Mouse (Mus musculus) layer of hippocampus, adult 2 months (tissue): ENCODE data around the gene Crygb. TPM values are rescaled to one million over a fixed set of nuclear protein-coding genes. Genes with fewer than 3 reads are reported as not detected.
A peak's percentile ranks its signal among the peaks of the same experiment; 100 is the strongest.

Experiments
- DNase-seq, 2 experiments: peaks; one replicate each; pipeline ENCODE4 v3.0.0; 2022; ENCODE audit warnings: low spot score in 2 of 2
- H3K27ac ChIP-seq: fragments of 200-600 bp; 2 replicates; pipeline ENCODE4 v1.8.1; 2022
- H3K4me3 ChIP-seq: fragments of 200-600 bp; 2 replicates; pipeline ENCODE4 v1.8.1; 2022; ENCODE audit warnings: mild to moderate bottlenecking
- CTCF ChIP-seq: fragments of 200-600 bp; conservative IDR thresholded peaks from 2 replicates; pipeline ENCODE4 v1.8.1; 2022; ENCODE audit warnings: antibody characterized with exemption, mild to moderate bottlenecking, moderate library complexity
- long read RNA-seq, 2 experiments: library from polyadenylated mRNA; stranded (forward); transcript quantifications; one replicate each; pipeline ENCODE4 v2.0.0; 2021; ENCODE audit warnings: borderline mapping rate in 2 of 2
- total RNA-seq, 2 experiments: library from RNA; stranded (reverse); gene quantifications; 2 replicates each; pipeline ENCODE4 v1.2.3; 2021

Crygb gene
- not detected for total RNA-seq
- long read RNA-seq, experiment 1, result 0 reads
- long read RNA-seq, experiment 2, result 0 reads

- no peak within 1 kb of the TSS for H3K27ac ChIP-seq
- DNase-seq, result no peak
- TF ChIP-seq CTCF, result no peak
- no peak within 1 kb of the TSS for H3K4me3 ChIP-seq
These were observed at the start of gene Crygb for GRCm38 (mm10) chr1:65082188-65082587. Gene Crygb, minus strand, starts transcription at chr1:65082288.

DNA sequence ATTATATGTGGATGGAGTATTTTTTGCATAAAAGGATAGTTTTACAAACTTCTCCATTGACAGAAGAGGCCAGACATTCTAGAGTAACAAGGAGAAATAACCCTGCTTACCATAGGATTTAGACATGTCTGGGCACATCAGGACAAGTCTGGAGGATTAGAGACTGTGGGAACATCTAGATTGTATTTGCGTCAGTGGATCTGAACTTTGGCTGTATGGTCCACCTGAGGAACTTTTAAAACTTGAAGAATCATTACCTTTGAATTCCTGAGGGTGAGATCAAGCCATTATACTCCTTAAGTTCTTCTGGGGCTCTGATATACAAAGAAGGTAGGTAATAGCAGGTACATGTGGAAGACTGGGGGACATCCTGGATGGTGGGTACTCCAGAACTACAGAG is 49.6 kb upstream of the Crygb start:
- TF ChIP-seq CTCF, result no peak
- DNase-seq, result no peak
- Histone ChIP-seq H3K27ac (no peak overlapping the region), H3K4me3 (no peak overlapping the region)

- H3K27ac ChIP-seq, result no peak overlapping the region
- no peak for DNase-seq
- TF ChIP-seq CTCF, result no peak
- no peak overlapping the region for H3K4me3 ChIP-seq
These were observed 48.1 kb upstream of the Crygb start for GRCm38 (mm10) chr1:65130226-65130625.

GRCm38 (mm10) chr1:65129634-65130180 is 47.6 kb upstream of the Crygb start:
- Histone ChIP-seq H3K27ac (no peak overlapping the region), H3K4me3 (no peak overlapping the region)
- peak in 1 of 2 experiments; percentile 18 for DNase-seq
- TF ChIP-seq CTCF, result no peak

GRCm38 (mm10) chr1:65122574-65123372 is 40.7 kb upstream of the Crygb start, which contains the start of gene D630023F18Rik:
Gene D630023F18Rik, minus strand, starts transcription at chr1:65123214.
- Histone ChIP-seq H3K27ac (no peak within 1 kb of the TSS), H3K4me3 (peak within 1 kb of the TSS; percentile 63)
- TF ChIP-seq CTCF, result no peak
- peak; percentile 37 to 58 for DNase-seq

- DNase-seq, result no peak
- TF ChIP-seq CTCF, result no peak
- no peak within 1 kb of the TSS for H3K4me3 ChIP-seq
- H3K27ac ChIP-seq, result no peak within 1 kb of the TSS
These were observed 37.4 kb upstream of the Crygb start, which contains the start of gene Gm28845 for GRCm38 (mm10) chr1:65119438-65119837. Gene Gm28845, minus strand, starts transcription at chr1:65119558.

- Histone ChIP-seq H3K27ac (no peak overlapping the region), H3K4me3 (no peak overlapping the region)
- TF ChIP-seq CTCF, result no peak
- DNase-seq, result no peak
These were observed 36.2 kb upstream of the Crygb start for GRCm38 (mm10) chr1:65118150-65118913.

DNA sequence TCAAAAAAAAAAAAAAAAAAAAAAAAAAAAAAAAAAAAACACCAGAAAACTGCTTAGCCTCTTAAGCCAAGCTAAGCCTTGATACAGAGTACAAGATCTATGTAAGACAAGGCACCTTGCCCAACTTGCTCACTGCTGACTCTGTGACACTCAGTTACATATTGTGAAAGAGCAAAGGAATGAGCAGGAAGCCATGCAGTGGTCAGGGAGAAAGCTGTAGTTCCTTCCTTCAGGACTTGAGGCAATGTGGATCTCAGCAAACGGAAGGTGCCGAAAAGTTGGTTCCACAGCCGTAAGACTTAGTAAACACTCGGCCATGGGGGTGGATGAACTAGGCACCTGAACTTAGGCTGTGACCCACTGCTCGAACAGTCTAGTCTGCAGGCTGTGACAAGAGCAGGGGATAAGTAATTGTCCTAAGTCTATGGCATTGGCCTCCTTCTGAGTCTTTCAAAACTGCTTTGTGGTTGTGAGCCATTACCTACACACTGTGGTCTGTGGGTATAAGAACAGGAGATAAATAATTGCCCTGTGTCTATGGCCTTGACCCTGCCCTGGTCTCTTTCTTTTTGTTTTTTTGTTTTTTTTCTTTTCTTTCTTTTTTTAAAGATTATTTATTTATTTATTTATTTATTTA is 31.6 kb upstream of the Crygb start:
- DNase-seq, result no peak
- TF ChIP-seq CTCF, result no peak
- Histone ChIP-seq H3K4me3 (no peak overlapping the region), H3K27ac (no peak overlapping the region)

- Histone ChIP-seq H3K4me3 (peak overlapping the region; percentile 2; the same call in 1 of the 2 replicates), H3K27ac (no peak overlapping the region)
- no peak for TF ChIP-seq CTCF
- DNase-seq, result no peak
These were observed 30.7 kb upstream of the Crygb start for GRCm38 (mm10) chr1:65112807-65113196.

DNA sequence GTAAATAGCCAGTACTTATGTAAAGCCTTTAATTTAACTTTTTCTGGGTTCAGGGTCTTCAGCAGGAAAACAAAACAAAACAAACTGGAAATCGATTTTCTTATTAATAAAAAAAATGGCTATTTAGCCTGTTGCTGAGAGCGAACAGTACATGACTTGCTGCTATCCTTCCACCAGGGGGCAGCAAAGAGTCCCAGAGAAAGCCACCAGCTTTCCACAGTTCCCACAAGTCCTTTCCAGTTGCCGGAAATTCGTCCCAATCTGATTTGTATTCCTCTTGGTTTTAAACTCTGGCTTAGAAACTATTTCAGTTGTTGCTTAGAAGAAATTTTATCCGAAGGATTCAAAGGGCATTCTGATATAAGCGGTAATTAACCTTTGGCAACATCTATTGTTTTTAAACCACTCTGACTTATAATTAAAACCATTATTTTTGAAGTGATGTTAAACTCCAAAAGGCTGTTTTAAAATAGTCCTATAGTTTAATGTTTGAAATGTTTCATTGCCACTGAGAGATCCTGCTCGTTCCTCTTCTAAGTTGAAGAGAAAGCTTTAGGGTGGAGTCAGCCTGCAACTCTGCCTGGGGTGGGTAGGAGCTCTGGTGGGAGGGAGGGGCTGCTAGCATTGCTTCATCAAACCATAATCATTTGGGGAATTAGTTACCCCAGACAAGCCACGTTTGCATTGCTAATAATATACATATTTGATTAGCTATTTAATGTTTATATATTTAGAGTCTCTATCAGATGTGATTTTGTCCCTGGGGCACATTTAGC is 30.1 kb upstream of the Crygb start:
- DNase-seq, result peak; percentile 74 to 83
- peak; percentile 99; the same call in 1 of the 2 replicates for TF ChIP-seq CTCF
- H3K27ac ChIP-seq, result no peak overlapping the region
- H3K4me3 ChIP-seq, result peak overlapping the region; percentile 36

DNA sequence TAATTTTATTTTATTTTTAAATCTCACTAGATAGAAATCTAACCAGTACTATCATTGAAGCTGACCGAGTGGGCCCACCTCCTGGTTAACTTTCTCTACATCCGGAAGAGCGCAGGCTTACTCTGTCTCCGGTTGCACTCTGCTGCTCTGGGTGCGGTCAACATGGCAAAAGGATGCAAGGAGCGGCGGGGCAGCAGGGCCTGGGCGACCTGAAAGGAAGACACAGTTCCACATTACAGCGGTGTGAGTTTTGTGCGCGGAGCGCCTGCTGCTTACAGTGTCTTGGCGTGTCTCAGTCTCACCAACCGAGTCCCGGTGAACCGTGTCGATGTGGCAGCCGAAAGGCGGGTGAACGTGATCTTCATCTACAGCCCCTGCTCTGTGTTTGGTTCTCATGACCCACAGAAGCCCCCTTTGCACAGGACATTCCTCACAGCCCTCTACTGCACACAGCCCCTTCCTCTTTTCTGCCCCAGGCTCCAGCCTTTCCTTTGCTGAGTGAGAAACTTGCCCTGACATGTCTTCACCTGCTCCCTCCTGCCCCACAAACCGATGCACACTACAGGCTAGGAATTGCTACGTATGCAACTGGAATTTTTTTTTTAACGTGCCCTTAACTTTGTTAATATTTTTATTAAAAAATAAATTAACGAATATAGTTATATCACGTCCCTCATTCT is 27.8 kb upstream of the Crygb start:
- Histone ChIP-seq H3K27ac (no peak overlapping the region), H3K4me3 (no peak overlapping the region)
- TF ChIP-seq CTCF, result no peak
- no peak for DNase-seq
